Comparison of ENCODE assay signal across 15 mouse cellular contexts in the genomic region with DNA sequence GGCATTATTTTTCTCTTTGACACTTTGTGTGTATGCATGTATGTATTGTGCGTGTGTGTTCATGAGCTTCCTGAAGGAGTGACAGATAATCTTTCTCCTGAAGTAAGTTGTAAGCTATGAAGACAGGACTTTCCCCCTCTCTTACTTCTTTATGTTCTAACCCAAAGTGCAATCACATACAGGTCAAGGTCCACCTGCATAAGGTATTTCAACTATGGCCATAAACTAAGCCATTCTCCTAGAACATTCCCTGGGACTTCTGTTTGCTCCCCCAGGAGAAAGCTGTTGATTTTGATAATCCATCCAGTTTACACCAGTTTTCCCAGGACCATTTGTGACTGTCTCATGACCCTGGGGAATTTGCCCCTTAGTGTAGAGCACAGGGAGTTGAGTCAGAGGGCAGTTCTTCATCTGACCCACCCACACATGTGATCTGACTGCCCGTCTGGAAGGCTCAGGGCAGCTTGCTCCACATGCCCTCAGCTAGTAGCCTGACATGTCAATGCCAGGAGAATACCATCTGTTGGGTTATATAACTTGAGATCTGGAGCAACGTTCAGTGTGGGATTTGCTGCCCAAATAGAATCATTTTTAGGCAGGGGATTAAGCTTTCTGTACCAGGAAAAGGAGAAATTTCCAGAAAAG. TPM values are rescaled to one million over a fixed set of nuclear protein-coding genes. Genes with fewer than 3 reads are reported as not detected.
DNase-seq lines count a peak whose midpoint lies in the region; ATAC-seq and TF ChIP-seq lines count a peak whose summit lies in the region.
"Had no signal": no experiment of that assay in that cellular context is flagged by ENCODE, and none has a peak within 500 bp of the region (broad histone marks: within the 10 kb centered on the region; RNA-seq: fewer than 3 reads in every experiment).

No protein-coding gene starts in this region.

- no peak for ATAC-seq in midbrain, embryonic 11.5 days (ENCODE audit: low FRiP score)
- no peak for ATAC-seq in midbrain, embryonic 13.5 days
- ATAC-seq in intestine, postnatal 0 days: peak; percentile 94
- no peak for ATAC-seq in inflammation-experienced regulatory T-cells, adult 6 months
- ATAC-seq in forebrain, embryonic 11.5 days (replicated peaks; ENCODE audit: low FRiP score): no peak
- no peak for ATAC-seq in monocyte, adult 5-6 weeks (replicated peaks; ENCODE audit: insufficient number of reproducible peaks, low FRiP score, low TSS enrichment, poor library complexity, severe bottlenecking)

- no peaks in the 10 kb centered on the region for H3K36me3 ChIP-seq in midbrain, embryonic 11.5 days (ENCODE audit: control insufficient read depth, insufficient read depth, low read length)
- no peaks in the 10 kb centered on the region for H3K36me3 ChIP-seq in midbrain, embryonic 13.5 days
- H3K36me3 ChIP-seq in intestine, postnatal 0 days (ENCODE audit: control insufficient read depth, insufficient read depth): no peaks in the 10 kb centered on the region
- H3K36me3 ChIP-seq in forebrain, embryonic 11.5 days (ENCODE audit: control insufficient read depth, insufficient read depth, low read length): no peaks in the 10 kb centered on the region
- H3K36me3 ChIP-seq: embryonic facial prominence, embryonic 12.5 days; heart, embryonic 15.5 days; hindbrain, embryonic 12.5 days; limb, embryonic 15.5 days had no signal

- H3K27ac ChIP-seq in midbrain, embryonic 11.5 days (ENCODE audit: low read depth, low read length): no peak overlapping the region
- no peak overlapping the region for H3K27ac ChIP-seq in midbrain, embryonic 13.5 days
- H3K27ac ChIP-seq in cerebellum, adult 2 months (ENCODE audit: insufficient read depth, low read length): peak overlapping the region; percentile 89
- H3K27ac ChIP-seq in intestine, postnatal 0 days (ENCODE audit: low read depth, low read length): no peak overlapping the region
- no peak overlapping the region for H3K27ac ChIP-seq in forebrain, embryonic 11.5 days (ENCODE audit: low read depth, low read length)
- H3K27ac ChIP-seq: embryonic facial prominence, embryonic 12.5 days; heart, embryonic 15.5 days; hindbrain, embryonic 12.5 days; limb, embryonic 15.5 days had no signal

- no peaks in the 10 kb centered on the region for H3K27me3 ChIP-seq in midbrain, embryonic 11.5 days (ENCODE audit: control insufficient read depth, insufficient read depth, low read length)
- H3K27me3 ChIP-seq in midbrain, embryonic 13.5 days: no peaks in the 10 kb centered on the region
- H3K27me3 ChIP-seq in cerebellum, adult 2 months (ENCODE audit: control insufficient read depth, insufficient read depth, low read length): no peaks in the 10 kb centered on the region
- no peaks in the 10 kb centered on the region for H3K27me3 ChIP-seq in intestine, postnatal 0 days (replicated peaks; ENCODE audit: control insufficient read depth, insufficient read depth, low read length)
- no peaks in the 10 kb centered on the region for H3K27me3 ChIP-seq in forebrain, embryonic 11.5 days (ENCODE audit: control insufficient read depth, insufficient read depth, low read length)
- H3K27me3 ChIP-seq: embryonic facial prominence, embryonic 12.5 days; heart, embryonic 15.5 days; hindbrain, embryonic 12.5 days; limb, embryonic 15.5 days had no signal

- no peak overlapping the region for H3K4me3 ChIP-seq in midbrain, embryonic 11.5 days (ENCODE audit: low read depth, low read length)
- no peak overlapping the region for H3K4me3 ChIP-seq in midbrain, embryonic 13.5 days (replicated peaks)
- H3K4me3 ChIP-seq in cerebellum, adult 2 months (replicated peaks; ENCODE audit: insufficient read depth, low read depth, low read length): no peak overlapping the region
- H3K4me3 ChIP-seq in intestine, postnatal 0 days (ENCODE audit: low read depth, low read length): no peak overlapping the region
- H3K4me3 ChIP-seq in forebrain, embryonic 11.5 days (ENCODE audit: low read depth, low read length): no peak overlapping the region
- H3K4me3 ChIP-seq: embryonic facial prominence, embryonic 12.5 days; heart, embryonic 15.5 days; hindbrain, embryonic 12.5 days; limb, embryonic 15.5 days had no signal

- 73% methylated on average over 3 of the region's 3 CpGs for WGBS in midbrain, embryonic 11.5 days
- WGBS in midbrain, embryonic 13.5 days: 66% methylated on average over 3 of the region's 3 CpGs
- WGBS in cerebellum, adult 2 months: 33% methylated on average over 3 of the region's 3 CpGs
- WGBS in intestine, postnatal 0 days: 19% methylated on average over 3 of the region's 3 CpGs
- 70% methylated on average over 3 of the region's 3 CpGs for WGBS in forebrain, embryonic 11.5 days

- DNase-seq in midbrain, embryonic 11.5 days (ENCODE audit: low spot score, missing footprints): peak; percentile 45
- peak; percentile 81 to 96 for DNase-seq in cerebellum, adult 2 months
- no peak for DNase-seq in forebrain, embryonic 11.5 days (ENCODE audit: low spot score)
- DNase-seq: adrenal gland, adult 8-10 months; kidney, adult 9 months; lung, postnatal 10 days; spleen, adult 18-20 months had no signal

- no peak overlapping the region for H3K9ac ChIP-seq in midbrain, embryonic 11.5 days (ENCODE audit: low read length)
- H3K9ac ChIP-seq in midbrain, embryonic 13.5 days (replicated peaks): no peak overlapping the region
- no peak overlapping the region for H3K9ac ChIP-seq in intestine, postnatal 0 days (ENCODE audit: low read depth, low read length)
- H3K9ac ChIP-seq in forebrain, embryonic 11.5 days (ENCODE audit: low read length): no peak overlapping the region
- H3K9ac ChIP-seq: embryonic facial prominence, embryonic 12.5 days; heart, embryonic 15.5 days; hindbrain, embryonic 12.5 days; limb, embryonic 15.5 days had no signal

- H3K4me2 ChIP-seq in midbrain, embryonic 11.5 days: no peak overlapping the region
- H3K4me2 ChIP-seq in midbrain, embryonic 13.5 days (replicated peaks): no peak overlapping the region
- H3K4me2 ChIP-seq in intestine, postnatal 0 days (replicated peaks; ENCODE audit: low read depth): no peak overlapping the region
- H3K4me2 ChIP-seq in forebrain, embryonic 11.5 days (ENCODE audit: low read depth, low read length, severe bottlenecking): no peak overlapping the region
- H3K4me2 ChIP-seq: embryonic facial prominence, embryonic 12.5 days; heart, embryonic 15.5 days; hindbrain, embryonic 12.5 days; limb, embryonic 15.5 days had no signal

- no peak for TF ChIP-seq CTCF in cerebellum, adult 2 months (IDR thresholded peaks at IDR 0.05; ENCODE audit: borderline replicate concordance, insufficient read depth, low read depth, low read length)
- no peak for TF ChIP-seq CTCF in intestine, postnatal 0 days (IDR thresholded peaks at IDR 0.05; ENCODE audit: low read depth)

- H3K4me1 ChIP-seq in midbrain, embryonic 11.5 days (ENCODE audit: control insufficient read depth, insufficient read depth, low read length): no peaks in the 10 kb centered on the region
- no peaks in the 10 kb centered on the region for H3K4me1 ChIP-seq in midbrain, embryonic 13.5 days (replicated peaks)
- H3K4me1 ChIP-seq in cerebellum, adult 2 months (ENCODE audit: control insufficient read depth, insufficient read depth, low read length): peaks cover 25% of the 10 kb centered on the region
- peaks cover 8% of the 10 kb centered on the region; the same call in 1 of the 2 replicates for H3K4me1 ChIP-seq in intestine, postnatal 0 days (replicated peaks; ENCODE audit: control insufficient read depth, insufficient read depth, low read length)
- H3K4me1 ChIP-seq in forebrain, embryonic 11.5 days (replicated peaks; ENCODE audit: control insufficient read depth, insufficient read depth, low read length): no peaks in the 10 kb centered on the region; the same call in 1 of the 2 replicates
- H3K4me1 ChIP-seq: hindbrain, embryonic 12.5 days; limb, embryonic 15.5 days had no signal

- no peaks in the 10 kb centered on the region for H3K9me3 ChIP-seq in midbrain, embryonic 11.5 days (ENCODE audit: control insufficient read depth, low read length)
- no peaks in the 10 kb centered on the region for H3K9me3 ChIP-seq in midbrain, embryonic 13.5 days
- H3K9me3 ChIP-seq in intestine, postnatal 0 days (ENCODE audit: control insufficient read depth): no peaks in the 10 kb centered on the region
- H3K9me3 ChIP-seq in forebrain, embryonic 11.5 days (ENCODE audit: control insufficient read depth, low read length): no peaks in the 10 kb centered on the region
- H3K9me3 ChIP-seq: embryonic facial prominence, embryonic 12.5 days; heart, embryonic 15.5 days; hindbrain, embryonic 12.5 days; limb, embryonic 15.5 days had no signal

- no peak for TF ChIP-seq POLR2A in cerebellum, adult 2 months (IDR thresholded peaks at IDR 0.05; ENCODE audit: borderline replicate concordance, insufficient read depth, low read length)

RNA-seq across cellular contexts. Expression of a gene that starts 27.5 kb away (rescaled TPM):
- polyA plus RNA-seq in midbrain, embryonic 11.5 days (2014; fragmentation: Nextera tagmentation; extraction: Ambion mirVana): 130 and 147 TPM in 2 replicates
- 83.0 and 84.4 TPM in 2 replicates for polyA plus RNA-seq in midbrain, embryonic 13.5 days (2015; fragmentation: Nextera tagmentation; extraction: Ambion mirVana)
- 72.6 and 79.9 TPM in 2 replicates for polyA plus RNA-seq in cerebellum, adult 2 months (2012; rRNA removed)
- 25.3 and 27.0 TPM in 2 replicates for polyA plus RNA-seq in intestine, postnatal 0 days (2015; fragmentation: Nextera tagmentation; extraction: Ambion mirVana)
- polyA plus RNA-seq in inflammation-experienced regulatory T-cells, adult 6 months (2017; shearing (Covaris generic)): 10 to 100 TPM; 76.4 to 90.9 (median 87.6) TPM
- polyA plus RNA-seq in forebrain, embryonic 11.5 days (2014; fragmentation: Nextera tagmentation; extraction: Ambion mirVana): 124 and 130 TPM in 2 replicates
- 87.0 to 108 TPM (median 106 TPM) in 3 replicates for total RNA-seq in monocyte, adult 5-6 weeks (2017)
